Mouse (Mus musculus): Measurements from ENCODE around the gene Iqcj.

DNA sequence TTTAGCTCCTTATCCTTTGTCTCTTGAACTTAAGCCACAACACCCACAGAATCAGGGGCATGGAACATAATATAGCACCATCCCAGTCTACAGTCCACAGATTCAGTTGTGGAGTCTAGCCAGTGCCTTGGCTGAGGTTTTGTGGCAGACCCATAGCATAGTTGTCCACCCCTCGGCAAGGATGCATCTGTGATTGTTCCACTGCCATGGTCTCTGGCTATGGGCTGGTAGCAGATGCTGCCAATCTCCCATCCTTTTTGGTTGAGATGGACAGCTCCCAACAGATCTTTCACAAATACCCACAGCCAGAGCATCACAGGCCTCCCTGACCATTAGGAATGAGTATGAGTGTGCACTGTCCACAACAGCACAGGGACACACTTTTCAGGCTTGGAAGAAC lies 5.8 kb upstream of the Iqcj start:
- TF ChIP-seq POLR2A (IDR thresholded peaks at IDR 0.05; ENCODE audit: low read depth, low read length) (no peak), CTCF (IDR thresholded peaks at IDR 0.05; ENCODE audit: borderline replicate concordance, insufficient read depth, low read length) (no peak)
